Mouse (Mus musculus): ENCODE results near the gene Mrps12. TPM values are rescaled to one million over a fixed set of nuclear protein-coding genes. Genes with fewer than 3 reads are reported as not detected.

Gene Mrps12
- polyA plus RNA-seq, 1 experiment from 2014 or later = 108 TPM

GRCm38 (mm10) chr7:28780067-28780658, 38.5 kb upstream of the Mrps12 start:
- no peak overlapping the region for H3K4me2 ChIP-seq (ENCODE audit: low read length)
- H3K9ac ChIP-seq (replicated peaks; ENCODE audit: low read length) = no peak overlapping the region
- peaks cover 36% of the 10 kb centered on the region for H3K36me3 ChIP-seq (ENCODE audit: control insufficient read depth, insufficient read depth, low read length)
- H3K27me3 ChIP-seq (ENCODE audit: control insufficient read depth, insufficient read depth, low read length) = no peaks in the 10 kb centered on the region
- peak; percentile 93 for DNase-seq
- no peaks in the 10 kb centered on the region for H3K4me1 ChIP-seq (ENCODE audit: control insufficient read depth, insufficient read depth, low read length)
- H3K27ac ChIP-seq (replicated peaks; ENCODE audit: low read depth, low read length) = no peak overlapping the region
- WGBS = 48% methylated on average over 6 of the region's 6 CpGs
- 0 out of 2 replicates have a peak, but pooled peaks have one; percentile 31 for ATAC-seq (ENCODE audit: low FRiP score, low TSS enrichment)
- no peak overlapping the region for H3K4me3 ChIP-seq (replicated peaks; ENCODE audit: low read depth, low read length)
- H3K9me3 ChIP-seq (ENCODE audit: control insufficient read depth, low read length) = no peaks in the 10 kb centered on the region

- DNase-seq (no peak), ATAC-seq (ENCODE audit: low FRiP score, low TSS enrichment) (no peak)
- no peak overlapping the region for H3K9ac ChIP-seq (replicated peaks; ENCODE audit: low read length)
- no peak overlapping the region for H3K4me3 ChIP-seq (replicated peaks; ENCODE audit: low read depth, low read length)
- whole genome bisulfite sequencing = 86% methylated on average over 9 of the region's 9 CpGs
- H3K4me1 ChIP-seq (ENCODE audit: control insufficient read depth, insufficient read depth, low read length) = no peaks in the 10 kb centered on the region
- no peak overlapping the region for H3K4me2 ChIP-seq (ENCODE audit: low read length)
- no peak overlapping the region for H3K27ac ChIP-seq (replicated peaks; ENCODE audit: low read depth, low read length)
- peaks cover 26% of the 10 kb centered on the region for H3K36me3 ChIP-seq (ENCODE audit: control insufficient read depth, insufficient read depth, low read length)
- H3K9me3 ChIP-seq (ENCODE audit: control insufficient read depth, low read length) = no peaks in the 10 kb centered on the region
- no peaks in the 10 kb centered on the region for H3K27me3 ChIP-seq (ENCODE audit: control insufficient read depth, insufficient read depth, low read length)
These were observed 37.2 kb upstream of the Mrps12 start for GRCm38 (mm10) chr7:28778825-28779224.

DNA sequence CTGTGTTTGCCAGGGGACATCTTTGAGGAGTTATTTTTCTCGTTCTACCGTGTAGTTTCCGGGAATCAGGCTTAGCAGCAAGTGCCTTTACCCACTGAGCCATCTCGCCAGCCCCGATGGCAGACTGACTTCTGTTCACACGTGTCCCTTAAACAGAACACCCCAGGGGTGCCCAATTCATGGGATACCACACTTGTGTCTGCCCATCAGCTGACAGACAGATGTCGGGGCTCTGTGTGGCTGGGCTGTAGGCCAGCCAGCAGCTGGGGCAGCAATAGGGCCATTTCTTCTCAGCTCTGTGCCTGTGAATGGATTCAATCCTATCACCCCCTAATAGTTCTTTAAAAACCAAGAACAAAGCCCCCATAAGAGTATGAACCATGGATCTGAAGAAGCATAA, 33.5 kb upstream of the Mrps12 start:
- ATAC-seq (ENCODE audit: low FRiP score, low TSS enrichment) (no peak), DNase-seq (no peak)
- Histone ChIP-seq H3K4me1 (ENCODE audit: control insufficient read depth, insufficient read depth, low read length) (no peaks in the 10 kb centered on the region), H3K9ac (replicated peaks; ENCODE audit: low read length) (no peak overlapping the region), H3K4me2 (ENCODE audit: low read length) (no peak overlapping the region), H3K27ac (replicated peaks; ENCODE audit: low read depth, low read length) (no peak overlapping the region), H3K9me3 (ENCODE audit: control insufficient read depth, low read length) (no peaks in the 10 kb centered on the region), H3K27me3 (ENCODE audit: control insufficient read depth, insufficient read depth, low read length) (no peaks in the 10 kb centered on the region), H3K36me3 (ENCODE audit: control insufficient read depth, insufficient read depth, low read length) (peaks cover 25% of the 10 kb centered on the region; the same call in 1 of the 2 replicates), H3K4me3 (replicated peaks; ENCODE audit: low read depth, low read length) (no peak overlapping the region)
- 86% methylated on average over 7 of the region's 7 CpGs for WGBS

DNA sequence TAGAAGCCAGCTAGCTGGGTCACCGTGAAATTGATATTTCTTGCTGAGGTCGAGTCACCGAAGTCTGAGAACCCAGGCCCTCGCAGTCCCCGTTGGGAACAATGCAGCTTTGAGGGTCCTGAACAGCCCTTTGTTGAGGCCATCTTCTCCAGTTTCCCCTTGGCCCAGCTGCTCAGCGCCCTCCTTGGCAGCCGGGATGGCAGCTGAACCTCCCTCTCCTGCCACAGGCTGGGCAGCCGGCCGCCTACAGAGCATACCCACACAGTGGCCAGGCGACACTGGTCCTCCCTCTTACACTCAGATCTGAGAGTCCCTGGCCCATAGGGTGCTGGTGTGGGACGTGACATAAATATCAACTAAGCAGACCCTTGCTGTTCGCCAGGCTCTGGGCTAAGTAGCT, 32.5 kb upstream of the Mrps12 start:
- H3K4me3 ChIP-seq (replicated peaks; ENCODE audit: low read depth, low read length) = no peak overlapping the region
- no peaks in the 10 kb centered on the region for H3K4me1 ChIP-seq (ENCODE audit: control insufficient read depth, insufficient read depth, low read length)
- peak; percentile 66; the same call in 1 of the 2 replicates for ATAC-seq (ENCODE audit: low FRiP score, low TSS enrichment)
- peak; percentile 51 for DNase-seq
- no peaks in the 10 kb centered on the region for H3K9me3 ChIP-seq (ENCODE audit: control insufficient read depth, low read length)
- no peak overlapping the region for H3K4me2 ChIP-seq (ENCODE audit: low read length)
- no peak overlapping the region for H3K9ac ChIP-seq (replicated peaks; ENCODE audit: low read length)
- 46% methylated on average over 12 of the region's 12 CpGs for WGBS
- peak overlapping the region; percentile 39; the same call in 1 of the 2 replicates for H3K27ac ChIP-seq (replicated peaks; ENCODE audit: low read depth, low read length)
- H3K27me3 ChIP-seq (ENCODE audit: control insufficient read depth, insufficient read depth, low read length) = no peaks in the 10 kb centered on the region
- peaks cover 25% of the 10 kb centered on the region; the same call in 1 of the 2 replicates for H3K36me3 ChIP-seq (ENCODE audit: control insufficient read depth, insufficient read depth, low read length)

DNA sequence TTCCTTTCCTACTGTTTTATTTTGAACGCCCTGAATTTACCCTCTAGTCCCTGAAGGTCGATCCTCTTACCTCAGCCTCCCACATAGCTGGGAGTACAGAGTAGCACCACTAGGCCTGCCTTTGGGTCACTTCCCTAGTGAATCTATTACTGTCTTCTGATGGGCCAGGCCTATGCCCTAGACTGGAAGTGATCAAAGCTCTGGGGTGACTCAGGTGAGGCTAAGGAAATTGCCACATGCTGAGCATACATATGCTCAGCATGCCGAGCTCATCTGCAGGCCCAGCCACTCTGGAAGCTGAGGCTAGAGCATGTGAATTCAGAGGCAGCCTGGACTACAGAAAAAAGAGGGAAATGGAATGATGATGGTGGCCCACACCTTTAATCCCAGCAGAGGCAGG, 31.5 kb upstream of the Mrps12 start:
- Histone ChIP-seq H3K27ac (replicated peaks; ENCODE audit: low read depth, low read length) (no peak overlapping the region), H3K4me2 (ENCODE audit: low read length) (no peak overlapping the region), H3K4me3 (replicated peaks; ENCODE audit: low read depth, low read length) (no peak overlapping the region), H3K9ac (replicated peaks; ENCODE audit: low read length) (no peak overlapping the region), H3K4me1 (ENCODE audit: control insufficient read depth, insufficient read depth, low read length) (no peaks in the 10 kb centered on the region), H3K36me3 (ENCODE audit: control insufficient read depth, insufficient read depth, low read length) (peaks cover 25% of the 10 kb centered on the region; the same call in 1 of the 2 replicates), H3K27me3 (ENCODE audit: control insufficient read depth, insufficient read depth, low read length) (no peaks in the 10 kb centered on the region), H3K9me3 (ENCODE audit: control insufficient read depth, low read length) (no peaks in the 10 kb centered on the region)
- 84% methylated on average over 3 of the region's 3 CpGs for WGBS
- no peak for ATAC-seq (ENCODE audit: low FRiP score, low TSS enrichment)
- no peak for DNase-seq

- ATAC-seq (ENCODE audit: low FRiP score, low TSS enrichment) = no peak
- Histone ChIP-seq H3K4me2 (ENCODE audit: low read length) (no peak overlapping the region), H3K36me3 (ENCODE audit: control insufficient read depth, insufficient read depth, low read length) (peaks cover 14% of the 10 kb centered on the region; the same call in 1 of the 2 replicates), H3K27me3 (ENCODE audit: control insufficient read depth, insufficient read depth, low read length) (no peaks in the 10 kb centered on the region), H3K4me3 (replicated peaks; ENCODE audit: low read depth, low read length) (no peak overlapping the region), H3K27ac (replicated peaks; ENCODE audit: low read depth, low read length) (no peak overlapping the region), H3K4me1 (ENCODE audit: control insufficient read depth, insufficient read depth, low read length) (peaks cover 10% of the 10 kb centered on the region), H3K9me3 (ENCODE audit: control insufficient read depth, low read length) (no peaks in the 10 kb centered on the region), H3K9ac (replicated peaks; ENCODE audit: low read length) (no peak overlapping the region)
- DNase-seq = no peak
- 92% methylated on average over 11 of the region's 11 CpGs for WGBS
These were observed 30.2 kb upstream of the Mrps12 start for GRCm38 (mm10) chr7:28771867-28772266.

GRCm38 (mm10) chr7:28770309-28770708, 28.7 kb upstream of the Mrps12 start:
- DNase-seq (no peak), ATAC-seq (ENCODE audit: low FRiP score, low TSS enrichment) (no peak)
- no peaks in the 10 kb centered on the region for H3K9me3 ChIP-seq (ENCODE audit: control insufficient read depth, low read length)
- no peaks in the 10 kb centered on the region for H3K27me3 ChIP-seq (ENCODE audit: control insufficient read depth, insufficient read depth, low read length)
- H3K4me1 ChIP-seq (ENCODE audit: control insufficient read depth, insufficient read depth, low read length) = peaks cover 14% of the 10 kb centered on the region
- H3K4me2 ChIP-seq (ENCODE audit: low read length) = no peak overlapping the region
- peaks cover 12% of the 10 kb centered on the region; the same call in 1 of the 2 replicates for H3K36me3 ChIP-seq (ENCODE audit: control insufficient read depth, insufficient read depth, low read length)
- H3K4me3 ChIP-seq (replicated peaks; ENCODE audit: low read depth, low read length) = no peak overlapping the region
- no peak overlapping the region for H3K27ac ChIP-seq (replicated peaks; ENCODE audit: low read depth, low read length)
- 92% methylated on average over 3 of the region's 3 CpGs for WGBS
- H3K9ac ChIP-seq (replicated peaks; ENCODE audit: low read length) = no peak overlapping the region

DNA sequence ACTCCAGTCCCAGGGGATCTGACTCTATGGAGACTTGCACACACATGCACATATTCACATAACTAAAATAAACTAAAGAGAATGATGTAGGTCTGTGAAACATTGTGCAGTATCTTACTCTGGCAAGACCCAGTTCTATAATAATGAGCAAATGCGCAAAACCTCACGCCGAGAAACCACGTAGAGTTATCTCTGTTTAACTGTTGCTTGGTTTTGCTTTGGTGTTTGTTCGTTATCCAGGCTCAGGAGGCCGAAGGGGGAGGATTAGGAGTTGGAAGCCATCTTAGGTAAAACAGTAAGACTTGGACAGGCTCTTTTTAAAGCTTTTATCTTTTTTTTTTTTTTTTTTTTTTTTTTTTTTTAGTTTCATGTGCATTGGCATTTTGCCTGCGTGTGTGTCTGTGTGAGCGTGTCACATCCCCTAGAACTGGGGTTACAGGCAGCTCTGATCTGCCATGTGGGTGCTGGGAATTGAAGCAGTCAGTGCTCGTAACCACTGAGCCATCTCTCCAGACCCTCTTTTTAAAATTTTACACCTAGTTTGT, 27.9 kb upstream of the Mrps12 start:
- Histone ChIP-seq H3K4me1 (ENCODE audit: control insufficient read depth, insufficient read depth, low read length) (peaks cover 16% of the 10 kb centered on the region), H3K27ac (replicated peaks; ENCODE audit: low read depth, low read length) (no peak overlapping the region), H3K27me3 (ENCODE audit: control insufficient read depth, insufficient read depth, low read length) (no peaks in the 10 kb centered on the region), H3K9ac (replicated peaks; ENCODE audit: low read length) (no peak overlapping the region), H3K36me3 (ENCODE audit: control insufficient read depth, insufficient read depth, low read length) (peaks cover 12% of the 10 kb centered on the region; the same call in 1 of the 2 replicates), H3K4me3 (replicated peaks; ENCODE audit: low read depth, low read length) (no peak overlapping the region), H3K9me3 (ENCODE audit: control insufficient read depth, low read length) (no peaks in the 10 kb centered on the region), H3K4me2 (ENCODE audit: low read length) (no peak overlapping the region)
- DNase-seq = no peak
- 94% methylated on average over 9 of the region's 9 CpGs for WGBS
- no peak for ATAC-seq (ENCODE audit: low FRiP score, low TSS enrichment)

DNA sequence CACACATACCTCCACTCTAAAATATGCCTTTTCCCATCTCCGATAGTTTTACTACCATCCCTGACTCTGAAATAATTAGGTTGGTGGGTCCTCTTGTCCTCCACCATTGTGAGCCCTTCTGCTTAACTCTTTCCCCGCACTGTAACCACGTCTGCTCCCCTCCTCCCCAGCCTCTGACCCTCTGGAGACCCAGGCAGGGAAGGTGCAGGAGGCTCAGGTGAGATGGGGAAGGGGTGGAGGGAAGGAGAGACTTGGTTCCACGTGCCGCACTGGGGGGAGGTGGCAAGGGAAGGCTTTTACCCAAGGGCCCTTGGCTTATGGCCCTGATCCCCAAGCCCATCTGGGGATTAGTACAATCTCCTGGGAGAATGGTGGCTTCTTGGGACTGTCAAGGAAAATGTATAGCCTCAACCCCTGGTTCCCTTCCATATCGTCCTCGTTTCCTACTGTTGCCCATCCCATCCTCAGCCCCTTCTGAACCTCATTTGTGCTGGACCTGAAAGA, 25.9 kb upstream of the Mrps12 start, which contains the start of gene Nfkbib:
Gene Nfkbib (minus strand): TSS at position 51 of the 504 bp plus-strand sequence.
- peak within 1 kb of the TSS; percentile 75 for H3K4me2 ChIP-seq (ENCODE audit: low read length)
- H3K9me3 ChIP-seq (ENCODE audit: control insufficient read depth, low read length) = no peaks in the 10 kb centered on the region
- peaks cover 8% of the 10 kb centered on the region; the same call in 1 of the 2 replicates for H3K36me3 ChIP-seq (ENCODE audit: control insufficient read depth, insufficient read depth, low read length)
- no peaks in the 10 kb centered on the region for H3K27me3 ChIP-seq (ENCODE audit: control insufficient read depth, insufficient read depth, low read length)
- peak within 1 kb of the TSS; percentile 72 for H3K4me3 ChIP-seq (replicated peaks; ENCODE audit: low read depth, low read length)
- 60% methylated on average over 7 of the region's 7 CpGs for WGBS
- no peak within 1 kb of the TSS for H3K27ac ChIP-seq (replicated peaks; ENCODE audit: low read depth, low read length)
- no peak for ATAC-seq (ENCODE audit: low FRiP score, low TSS enrichment)
- DNase-seq = no peak
- H3K9ac ChIP-seq (replicated peaks; ENCODE audit: low read length) = peak within 1 kb of the TSS; percentile 66
- H3K4me1 ChIP-seq (ENCODE audit: control insufficient read depth, insufficient read depth, low read length) = peaks cover 16% of the 10 kb centered on the region
